Mouse (Mus musculus): Measurements from ENCODE around the gene Rbfox1. TPM values are rescaled to one million over a fixed set of nuclear protein-coding genes. Genes with fewer than 3 reads are reported as not detected.

The Rbfox1 gene
- total RNA-seq, 2 experiments from 2014 or later, result not detected

GRCm38 (mm10) chr16:7158856-7159826, 1274.0 kb downstream of the Rbfox1 start:
- no peak for ATAC-seq (replicated peaks; ENCODE audit: poor library complexity, severe bottlenecking)

DNA sequence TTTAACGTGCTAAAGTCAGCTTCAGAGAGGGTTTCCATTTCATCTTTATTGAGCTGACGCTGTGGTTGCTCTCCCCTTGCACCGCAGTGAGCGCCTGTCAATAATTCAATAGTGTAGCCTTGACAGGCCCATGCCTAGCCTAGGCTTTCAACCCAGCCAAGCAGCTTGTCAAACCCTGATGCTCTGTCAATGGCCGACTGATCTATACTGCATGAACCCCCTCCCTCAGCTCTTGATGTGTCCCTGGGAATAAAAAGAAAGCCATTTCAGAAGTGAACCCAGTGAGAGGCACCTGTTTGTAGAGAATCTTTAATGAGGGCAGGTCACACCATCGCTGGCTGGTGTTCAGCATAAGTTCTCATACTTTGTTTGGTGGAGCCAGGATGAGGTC, 1274.7 kb downstream of the Rbfox1 start:
- no peak for ATAC-seq (replicated peaks; ENCODE audit: poor library complexity, severe bottlenecking)

DNA sequence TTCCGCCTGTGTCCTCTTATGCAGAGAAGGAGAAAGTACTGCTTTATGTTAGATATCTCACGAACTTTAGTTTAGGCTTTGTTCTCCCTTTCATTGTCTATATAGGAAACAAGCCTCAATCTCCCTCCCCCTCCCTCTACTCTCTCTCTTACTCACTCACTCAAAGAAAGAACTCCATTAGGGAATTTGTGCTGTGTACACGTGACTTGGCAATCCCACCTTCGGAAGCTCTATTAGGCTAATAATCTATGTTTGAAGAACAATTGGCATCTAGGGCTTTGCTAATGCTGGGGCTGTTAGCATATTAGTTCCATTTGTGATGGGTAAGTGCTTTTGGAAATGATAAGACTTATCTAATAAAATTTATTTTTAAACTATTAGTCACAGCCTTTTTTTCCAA, 1277.0 kb downstream of the Rbfox1 start:
- no peak for ATAC-seq (replicated peaks; ENCODE audit: poor library complexity, severe bottlenecking)

GRCm38 (mm10) chr16:7163688-7164087, 1278.5 kb downstream of the Rbfox1 start:
- ATAC-seq (replicated peaks; ENCODE audit: poor library complexity, severe bottlenecking), result no peak

DNA sequence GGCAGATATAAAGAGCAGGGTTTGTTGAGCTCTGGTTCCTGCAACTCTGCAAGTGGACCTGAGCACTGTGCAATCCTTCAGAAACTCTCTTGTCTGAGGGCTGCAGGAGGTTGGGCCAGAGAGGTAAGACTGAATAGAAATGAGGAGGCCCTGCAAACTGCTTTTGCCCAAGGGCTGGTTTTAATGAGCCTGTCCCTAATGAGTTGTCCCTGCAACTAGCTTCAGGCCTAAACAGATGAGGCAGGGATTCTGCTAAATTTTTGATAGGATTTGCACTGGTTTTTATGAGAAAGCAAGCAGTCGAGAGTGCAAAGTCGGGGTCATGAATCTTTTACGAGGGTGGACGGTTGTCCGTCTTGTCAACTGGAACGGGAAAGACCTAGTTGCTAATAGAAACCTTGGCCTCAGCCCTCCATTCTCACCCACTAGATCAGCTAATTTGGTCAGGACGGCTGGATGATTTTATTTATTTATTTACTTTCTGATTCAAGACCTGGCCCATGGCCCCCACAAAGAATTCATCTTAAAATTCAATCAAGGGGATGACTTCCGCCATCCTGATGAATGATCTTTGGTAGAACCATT, 1279.1 kb downstream of the Rbfox1 start:
- no peak for ATAC-seq (replicated peaks; ENCODE audit: poor library complexity, severe bottlenecking)

DNA sequence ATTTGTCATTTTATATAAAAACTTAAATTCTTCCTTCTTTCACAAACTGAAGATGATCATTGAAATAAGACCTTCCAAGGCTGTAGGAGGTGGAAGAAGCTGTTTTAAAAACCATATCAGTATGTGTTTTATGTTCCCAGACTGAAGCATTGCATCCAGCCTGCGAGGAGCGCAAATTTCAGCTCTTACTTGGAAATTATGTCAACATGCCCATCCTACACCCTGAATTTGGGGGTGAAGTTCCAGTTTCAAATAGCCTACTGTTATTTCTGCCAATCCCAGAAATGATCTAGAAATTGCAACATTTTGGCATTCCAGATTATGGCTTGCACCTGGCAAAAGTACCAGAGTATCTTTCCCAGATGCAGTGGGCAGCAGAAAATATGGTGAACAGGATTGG, 1290.8 kb downstream of the Rbfox1 start:
- ATAC-seq (replicated peaks; ENCODE audit: poor library complexity, severe bottlenecking), result no peak

DNA sequence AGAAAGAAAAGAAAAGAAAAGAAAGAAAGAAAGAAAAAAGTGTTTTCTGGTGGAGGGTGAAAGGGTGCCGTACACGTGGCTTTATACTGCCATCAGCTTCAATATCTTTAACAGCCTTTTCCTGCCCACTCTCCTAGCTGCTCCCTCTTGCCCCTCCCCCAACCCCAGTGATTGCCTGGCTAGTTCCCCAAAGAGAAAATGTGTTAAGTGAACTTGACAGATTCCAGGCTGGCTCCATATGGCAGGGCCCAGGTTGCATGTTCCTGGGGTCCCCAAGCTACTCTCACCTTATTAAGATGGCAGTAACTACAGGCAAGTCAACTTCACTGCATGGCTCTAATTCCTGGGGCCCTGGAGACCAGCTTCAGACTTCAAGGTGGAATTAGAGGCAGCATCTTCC, 1302.6 kb downstream of the Rbfox1 start:
- ATAC-seq (replicated peaks; ENCODE audit: poor library complexity, severe bottlenecking), result no peak

- no peak for ATAC-seq (replicated peaks; ENCODE audit: poor library complexity, severe bottlenecking)
Measured at GRCm38 (mm10) chr16:7193535-7193934, 1308.4 kb downstream of the Rbfox1 start.

GRCm38 (mm10) chr16:7197953-7198352, 1312.8 kb downstream of the Rbfox1 start:
- ATAC-seq (replicated peaks; ENCODE audit: poor library complexity, severe bottlenecking), result no peak

DNA sequence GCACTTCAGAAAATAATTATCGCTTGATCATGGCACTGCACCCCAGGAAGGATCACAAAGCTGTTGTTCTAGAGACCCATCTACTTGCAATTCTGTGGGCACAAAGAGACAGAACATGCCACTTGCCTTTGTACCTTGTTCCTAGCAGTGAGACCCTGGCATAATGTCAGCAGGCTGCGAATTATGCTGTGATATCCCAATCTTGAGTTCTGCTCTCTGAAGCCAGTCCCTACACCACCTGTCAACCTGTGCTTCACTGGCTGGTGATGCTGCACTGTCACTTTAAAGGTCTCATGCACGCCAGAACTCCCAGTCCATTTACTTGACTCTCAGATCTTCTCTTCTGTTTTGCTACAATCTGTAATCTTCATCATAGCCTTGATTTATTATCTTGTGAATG, 1315.1 kb downstream of the Rbfox1 start:
- ATAC-seq (replicated peaks; ENCODE audit: poor library complexity, severe bottlenecking), result no peak

DNA sequence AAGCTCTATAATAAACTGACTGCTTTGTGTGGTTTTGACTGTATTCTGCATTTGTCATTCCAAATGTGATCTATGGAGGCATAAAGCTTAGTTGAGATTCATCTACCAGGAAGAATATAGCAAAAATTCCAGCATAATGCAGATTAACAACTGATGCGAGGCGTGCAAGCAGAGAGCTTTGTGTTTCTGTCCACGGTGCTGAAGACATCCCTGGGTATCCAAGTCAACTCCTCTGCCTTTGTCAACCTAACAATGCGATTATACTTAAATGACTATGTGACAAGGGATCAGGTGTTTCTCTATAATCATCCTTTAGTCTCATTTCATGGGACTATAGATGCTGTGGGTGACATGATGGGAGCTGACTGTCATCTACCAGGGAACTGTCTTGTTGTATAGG, 1316.7 kb downstream of the Rbfox1 start:
- no peak for ATAC-seq (replicated peaks; ENCODE audit: poor library complexity, severe bottlenecking)

DNA sequence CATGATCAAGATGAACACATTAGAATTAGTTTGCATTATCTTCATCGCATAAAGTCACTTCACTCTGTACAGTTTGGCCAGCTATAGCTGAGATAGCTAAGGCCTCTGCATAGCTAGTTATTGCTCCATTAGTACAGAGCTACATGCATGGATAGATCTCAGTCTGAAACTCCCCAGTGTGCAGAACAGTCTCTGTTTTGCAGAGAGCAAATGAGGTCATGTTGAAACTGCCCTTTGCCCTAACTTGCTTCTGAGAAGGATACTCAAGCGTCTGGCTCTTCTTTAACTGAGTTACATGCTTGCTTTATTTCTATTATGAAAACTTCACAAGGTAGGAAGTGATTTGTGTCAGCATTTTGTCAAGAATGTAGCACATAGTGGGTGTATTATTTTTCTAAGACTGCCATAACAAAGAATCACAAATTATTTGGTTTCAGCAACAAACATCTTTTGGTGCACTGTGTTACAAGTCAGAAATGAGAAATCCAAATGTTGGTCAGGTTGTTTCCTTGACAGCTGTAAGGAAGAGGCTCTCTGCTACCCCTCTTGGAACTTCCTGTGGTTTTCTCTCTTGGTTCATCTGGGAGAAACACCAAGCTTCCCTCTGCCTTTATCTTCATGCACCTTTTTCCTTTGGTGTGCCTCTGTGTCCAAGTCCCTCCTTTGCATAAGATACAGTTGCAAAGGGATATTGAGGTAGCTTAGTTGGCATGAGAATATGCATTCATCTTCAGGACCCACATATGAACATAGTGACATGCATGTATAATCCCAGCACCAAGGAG, 1321.2 kb downstream of the Rbfox1 start:
- ATAC-seq (replicated peaks; ENCODE audit: poor library complexity, severe bottlenecking), result no peak

GRCm38 (mm10) chr16:7207599-7207998, 1322.4 kb downstream of the Rbfox1 start:
- no peak for ATAC-seq (replicated peaks; ENCODE audit: poor library complexity, severe bottlenecking)

DNA sequence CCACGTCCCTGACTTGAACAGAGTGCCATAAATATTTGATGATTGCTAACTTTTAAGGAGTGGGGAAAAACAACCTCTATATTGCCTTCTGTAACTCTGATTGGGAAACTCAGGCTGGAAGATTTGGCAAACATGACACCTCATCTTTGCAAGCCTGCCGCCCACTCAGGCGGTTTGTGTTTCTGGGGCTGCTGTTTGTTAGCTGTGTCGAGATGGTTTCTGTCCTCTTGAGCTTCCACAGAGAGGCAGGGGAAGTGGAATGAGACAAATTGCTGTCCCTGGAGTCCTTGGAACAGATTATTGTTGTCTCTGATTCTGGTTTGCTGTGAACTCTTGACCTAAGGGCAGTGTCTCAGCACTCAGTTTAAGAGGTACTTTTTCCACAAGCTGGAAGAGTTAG, 1327.6 kb downstream of the Rbfox1 start:
- ATAC-seq (replicated peaks; ENCODE audit: poor library complexity, severe bottlenecking), result no peak

DNA sequence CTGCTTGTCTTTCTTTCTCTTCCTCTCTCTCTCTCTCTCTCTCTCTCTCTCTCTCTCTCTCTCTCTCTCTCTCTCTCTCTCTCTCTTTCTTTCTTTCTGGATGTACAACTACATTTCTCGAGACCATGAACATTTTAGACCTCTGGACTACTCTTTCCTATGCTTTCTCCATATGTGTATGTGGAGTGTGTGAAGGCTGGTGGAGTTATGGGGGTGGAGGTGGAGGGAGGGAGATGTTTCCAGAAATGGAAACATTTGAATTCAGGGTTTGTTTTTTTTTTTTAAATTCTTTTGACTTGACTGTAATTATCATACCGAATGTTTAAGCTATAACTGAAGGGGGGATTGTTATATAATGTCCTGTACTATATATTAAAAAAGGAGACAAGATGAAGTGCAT, 1338.1 kb downstream of the Rbfox1 start:
- no peak for ATAC-seq (replicated peaks; ENCODE audit: poor library complexity, severe bottlenecking)

DNA sequence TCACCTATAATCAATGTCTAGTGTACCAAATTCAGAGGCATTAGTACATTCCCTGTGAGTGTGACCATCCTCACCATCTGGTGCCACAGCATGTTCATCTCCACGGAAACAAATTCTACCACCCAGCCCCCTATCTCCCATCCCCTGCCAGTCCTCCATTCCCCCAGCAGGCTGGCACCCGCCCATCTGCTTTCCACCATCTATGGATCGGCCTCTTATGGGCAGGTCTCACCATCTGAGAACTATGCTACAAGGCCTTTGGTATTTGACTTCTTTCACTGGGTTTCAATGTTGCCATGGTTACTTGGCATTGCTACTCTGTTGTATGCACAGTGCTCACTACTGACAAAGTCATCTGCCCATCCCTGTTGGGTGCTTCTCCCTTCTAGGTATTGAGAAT, 1340.8 kb downstream of the Rbfox1 start:
- no peak for ATAC-seq (replicated peaks; ENCODE audit: poor library complexity, severe bottlenecking)

DNA sequence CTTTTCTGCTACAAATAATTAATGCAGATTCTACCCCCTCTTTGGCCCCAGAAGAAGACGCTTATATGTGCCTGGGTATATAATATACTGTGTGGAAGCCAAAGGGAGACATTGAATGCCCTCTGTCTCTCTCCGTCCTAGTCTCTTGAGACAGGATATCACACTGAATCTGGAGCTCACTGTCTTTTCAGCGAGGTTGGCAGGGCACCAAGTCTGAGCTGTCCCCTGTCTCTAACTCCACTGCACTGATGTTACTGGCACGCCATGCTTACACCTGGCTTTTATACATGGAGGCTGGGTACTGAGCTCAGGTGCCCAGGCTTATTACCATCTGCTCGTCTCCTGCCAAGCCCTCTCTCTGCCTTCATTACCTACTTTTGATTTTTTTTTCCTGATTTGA, 1343.1 kb downstream of the Rbfox1 start:
- ATAC-seq (replicated peaks; ENCODE audit: poor library complexity, severe bottlenecking), result no peak

- no peak for ATAC-seq (replicated peaks; ENCODE audit: poor library complexity, severe bottlenecking)
Measured at GRCm38 (mm10) chr16:7229232-7229631, 1344.1 kb downstream of the Rbfox1 start.

DNA sequence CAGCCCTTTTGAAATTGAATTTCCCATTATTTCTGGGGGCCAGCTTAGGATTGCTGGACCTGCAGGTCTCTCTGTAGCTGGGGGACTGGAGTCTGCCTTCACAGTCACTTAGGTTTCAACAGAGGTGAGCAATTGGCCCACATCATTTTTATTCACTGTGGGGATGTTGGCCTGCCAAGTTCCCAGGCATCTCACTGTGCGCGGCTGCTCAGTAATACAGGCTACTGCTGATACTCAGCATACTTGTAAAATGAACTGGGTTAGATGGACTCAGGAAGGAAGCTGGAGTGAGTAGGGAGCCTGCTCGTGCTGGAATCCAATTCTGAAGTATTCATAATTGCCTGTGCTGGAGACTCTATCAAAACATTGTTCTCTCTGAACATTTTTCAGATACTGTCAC, 1356.5 kb downstream of the Rbfox1 start:
- ATAC-seq (replicated peaks; ENCODE audit: poor library complexity, severe bottlenecking), result no peak

DNA sequence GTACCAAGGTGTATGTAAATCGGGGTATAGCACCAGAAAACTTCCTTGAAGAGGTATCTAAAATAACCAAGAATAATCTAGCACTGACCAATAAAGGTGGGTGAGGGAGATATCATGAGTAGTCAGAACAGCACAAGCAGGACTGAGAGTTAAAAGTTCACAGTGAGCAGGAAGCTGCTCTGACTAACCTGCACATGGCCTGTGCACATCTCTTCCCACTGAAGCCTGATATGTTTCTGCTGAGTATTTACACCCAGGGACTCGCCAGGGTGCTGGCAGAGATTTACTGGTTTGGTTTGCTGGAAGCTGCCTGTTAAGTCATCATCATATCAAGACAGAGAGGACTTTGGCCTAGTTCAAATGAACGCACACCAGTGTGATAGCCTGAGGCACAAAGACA, 1357.3 kb downstream of the Rbfox1 start:
- ATAC-seq (replicated peaks; ENCODE audit: poor library complexity, severe bottlenecking), result no peak

GRCm38 (mm10) chr16:7244382-7244781, 1359.2 kb downstream of the Rbfox1 start:
- ATAC-seq (replicated peaks; ENCODE audit: poor library complexity, severe bottlenecking), result no peak
